Mouse (Mus musculus) kidney, embryonic 15.5 days (tissue): ENCODE measurements around the gene Cldn10. TPM values are rescaled to one million over a fixed set of nuclear protein-coding genes. Genes with fewer than 3 reads are reported as not detected.
A peak's percentile ranks its signal among the peaks of the same experiment; 100 is the strongest.

Experiments used
- ATAC-seq: fragments of 200-750 bp; cut with Nextera tagmentation; replicated peaks from 2 replicates; pipeline ENCODE4 v1.8.0; 2017; ENCODE audit warnings: moderate TSS enrichment; ENCODE audit not compliant: low FRiP score
- H3K27ac ChIP-seq: fragments of 300-500 bp; sonication (generic); 2 replicates; pipeline ENCODE4 v1.5.1; 2015; ENCODE audit warnings: mild to moderate bottlenecking, inconsistent platforms
- H3K27me3 ChIP-seq: fragments of 300-500 bp; sonication (generic); 2 replicates; pipeline ENCODE4 v1.6.1; 2015; ENCODE audit warnings: inconsistent platforms
- H3K36me3 ChIP-seq: fragments of 300-500 bp; sonication (generic); 2 replicates; pipeline ENCODE4 v1.6.1; 2015; ENCODE audit warnings: inconsistent platforms
- H3K4me1 ChIP-seq: fragments of 300-500 bp; sonication (generic); 2 replicates; pipeline ENCODE4 v1.6.1; 2015; ENCODE audit warnings: inconsistent platforms
- H3K4me2 ChIP-seq: fragments of 300-500 bp; sonication (generic); 2 replicates; pipeline ENCODE4 v1.6.1; 2015; ENCODE audit warnings: moderate library complexity, mild to moderate bottlenecking, inconsistent platforms
- H3K4me3 ChIP-seq: fragments of 300-500 bp; sonication (generic); replicated peaks from 2 replicates; pipeline ENCODE4 v1.5.1; 2015; ENCODE audit warnings: mild to moderate bottlenecking, inconsistent platforms
- H3K9ac ChIP-seq: fragments of 300-500 bp; sonication (generic); 2 replicates; pipeline ENCODE4 v1.6.1; 2015; ENCODE audit warnings: mild to moderate bottlenecking, inconsistent platforms
- H3K9me3 ChIP-seq: fragments of 300-500 bp; sonication (generic); replicated peaks from 2 replicates; pipeline ENCODE4 v1.6.1; 2016; ENCODE audit warnings: inconsistent platforms
- WGBS: fragments of 180-500 bp; shearing (Covaris S2); methylation state at CpG from one replicate; pipeline ENCODE4 v1.1.7; 2015; ENCODE audit warnings: mixed read lengths; 5-methylcytosine and 5-hydroxymethylcytosine counted together
- polyA plus RNA-seq: library from polyadenylated mRNA; unstranded; fragments of >200 nt; fragmentation: Nextera tagmentation; extraction: Ambion mirVana; gene quantifications from 2 replicates; pipeline ENCODE4 v1.2.1, GENCODE M21; 2015

Gene Cldn10
- polyA plus RNA-seq, 1 experiment from 2014 or later, result 22.8 TPM

- WGBS, result 75% methylated on average over 7 of the region's 7 CpGs
- no peak overlapping the region for H3K9ac ChIP-seq
- no peak for ATAC-seq
These were observed 21.8 kb upstream of the Cldn10 start for GRCm38 (mm10) chr14:118765951-118766350.

GRCm38 (mm10) chr14:118766368-118766767 is 21.3 kb upstream of the Cldn10 start:
- Histone ChIP-seq H3K36me3 (no peaks in the 10 kb centered on the region), H3K9me3 (no peaks in the 10 kb centered on the region), H3K4me2 (no peak overlapping the region), H3K27me3 (peaks cover 4% of the 10 kb centered on the region; the same call in 1 of the 2 replicates), H3K9ac (no peak overlapping the region), H3K4me3 (no peak overlapping the region), H3K27ac (no peak overlapping the region), H3K4me1 (0 out of 2 replicates have a peak, but pooled peaks cover 2% of the 10 kb centered on the region)
- 62% methylated on average over 5 of the region's 5 CpGs for WGBS
- ATAC-seq, result no peak

More at GRCm38 (mm10) chr14:118765951-118766350, 21.8 kb upstream of the Cldn10 start:
- H3K4me1 ChIP-seq, result 0 out of 2 replicates have a peak, but pooled peaks cover 2% of the 10 kb centered on the region
- H3K4me3 ChIP-seq, result no peak overlapping the region
- H3K36me3 ChIP-seq, result no peaks in the 10 kb centered on the region
- no peaks in the 10 kb centered on the region for H3K9me3 ChIP-seq
- peaks cover 4% of the 10 kb centered on the region; the same call in 1 of the 2 replicates for H3K27me3 ChIP-seq
- no peak overlapping the region for H3K4me2 ChIP-seq
- no peak overlapping the region for H3K27ac ChIP-seq

- Histone ChIP-seq H3K4me2 (no peak overlapping the region), H3K9me3 (no peaks in the 10 kb centered on the region), H3K27ac (no peak overlapping the region), H3K36me3 (no peaks in the 10 kb centered on the region), H3K9ac (no peak overlapping the region), H3K27me3 (peaks cover 4% of the 10 kb centered on the region; the same call in 1 of the 2 replicates), H3K4me3 (no peak overlapping the region), H3K4me1 (0 out of 2 replicates have a peak, but pooled peaks cover 2% of the 10 kb centered on the region)
- 31% methylated on average over 14 of the region's 14 CpGs for WGBS
- peak; percentile 86 for ATAC-seq
These were observed 19.9 kb upstream of the Cldn10 start for GRCm38 (mm10) chr14:118767673-118768353.

- Histone ChIP-seq H3K4me1 (0 out of 2 replicates have a peak, but pooled peaks cover 2% of the 10 kb centered on the region), H3K27me3 (peaks cover 4% of the 10 kb centered on the region; the same call in 1 of the 2 replicates), H3K9ac (no peak overlapping the region), H3K36me3 (no peaks in the 10 kb centered on the region), H3K9me3 (no peaks in the 10 kb centered on the region), H3K4me2 (no peak overlapping the region), H3K27ac (no peak overlapping the region), H3K4me3 (no peak overlapping the region)
- WGBS, result 49% methylated on average over 17 of the region's 17 CpGs
- ATAC-seq, result no peak; the same call in 1 of the 2 replicates
These were observed 19.4 kb upstream of the Cldn10 start for GRCm38 (mm10) chr14:118768354-118768713.

GRCm38 (mm10) chr14:118773668-118774067 is 14.0 kb upstream of the Cldn10 start:
- ATAC-seq, result no peak
- 94% methylated on average over 3 of the region's 3 CpGs for WGBS

GRCm38 (mm10) chr14:118774507-118775428 is 12.9 kb upstream of the Cldn10 start:
- Histone ChIP-seq H3K4me1 (no peaks in the 10 kb centered on the region), H3K9ac (no peak overlapping the region), H3K27me3 (no peaks in the 10 kb centered on the region), H3K27ac (no peak overlapping the region), H3K4me3 (no peak overlapping the region), H3K9me3 (no peaks in the 10 kb centered on the region), H3K36me3 (no peaks in the 10 kb centered on the region), H3K4me2 (no peak overlapping the region)
- ATAC-seq, result no peak; the same call in 1 of the 2 replicates
- WGBS, result 84% methylated on average over 12 of the region's 12 CpGs

More at GRCm38 (mm10) chr14:118773668-118774067, 14.0 kb upstream of the Cldn10 start:
- H3K4me1 ChIP-seq, result no peaks in the 10 kb centered on the region
- H3K27me3 ChIP-seq, result peaks cover 4% of the 10 kb centered on the region; the same call in 1 of the 2 replicates
- no peak overlapping the region for H3K9ac ChIP-seq
- no peak overlapping the region for H3K4me2 ChIP-seq
- H3K9me3 ChIP-seq, result no peaks in the 10 kb centered on the region
- H3K36me3 ChIP-seq, result no peaks in the 10 kb centered on the region
- H3K4me3 ChIP-seq, result no peak overlapping the region
- no peak overlapping the region for H3K27ac ChIP-seq

- Histone ChIP-seq H3K4me2 (no peak overlapping the region), H3K36me3 (no peaks in the 10 kb centered on the region), H3K9ac (no peak overlapping the region), H3K4me3 (no peak overlapping the region), H3K27me3 (no peaks in the 10 kb centered on the region), H3K4me1 (no peaks in the 10 kb centered on the region), H3K27ac (no peak overlapping the region), H3K9me3 (no peaks in the 10 kb centered on the region)
- 0 out of 2 replicates have a peak, but pooled peaks have one; percentile 44 for ATAC-seq
- 90% methylated on average over 1 of the region's 1 CpGs for WGBS
These were observed 12.2 kb upstream of the Cldn10 start for GRCm38 (mm10) chr14:118775554-118775953.

- ATAC-seq, result peak; percentile 15; the same call in 1 of the 2 replicates
- no peaks in the 10 kb centered on the region for H3K27me3 ChIP-seq
- 75% methylated on average over 2 of the region's 2 CpGs for WGBS
- H3K36me3 ChIP-seq, result no peaks in the 10 kb centered on the region
- H3K4me1 ChIP-seq, result no peaks in the 10 kb centered on the region
- H3K9me3 ChIP-seq, result no peaks in the 10 kb centered on the region
- H3K27ac ChIP-seq, result no peak overlapping the region
- H3K9ac ChIP-seq, result no peak overlapping the region
- H3K4me2 ChIP-seq, result no peak overlapping the region
- no peak overlapping the region for H3K4me3 ChIP-seq
These were observed 11.3 kb upstream of the Cldn10 start for GRCm38 (mm10) chr14:118776372-118776771.

- no peaks in the 10 kb centered on the region for H3K27me3 ChIP-seq
- no peaks in the 10 kb centered on the region for H3K36me3 ChIP-seq
- H3K4me2 ChIP-seq, result no peak overlapping the region
- no peak for ATAC-seq
- no peak overlapping the region for H3K27ac ChIP-seq
- no peak overlapping the region for H3K4me3 ChIP-seq
- H3K4me1 ChIP-seq, result no peaks in the 10 kb centered on the region
- no peak overlapping the region for H3K9ac ChIP-seq
- whole genome bisulfite sequencing, result 82% methylated on average over 4 of the region's 4 CpGs
- H3K9me3 ChIP-seq, result no peaks in the 10 kb centered on the region
These were observed 10.2 kb upstream of the Cldn10 start for GRCm38 (mm10) chr14:118777478-118777877.

- no peak for ATAC-seq
- 78% methylated on average over 7 of the region's 7 CpGs for WGBS
- Histone ChIP-seq H3K9ac (no peak overlapping the region), H3K4me1 (peaks cover 4% of the 10 kb centered on the region; the same call in 1 of the 2 replicates), H3K9me3 (no peaks in the 10 kb centered on the region), H3K4me2 (no peak overlapping the region), H3K4me3 (no peak overlapping the region), H3K36me3 (no peaks in the 10 kb centered on the region), H3K27ac (no peak overlapping the region), H3K27me3 (no peaks in the 10 kb centered on the region)
These were observed 6.1 kb upstream of the Cldn10 start for GRCm38 (mm10) chr14:118781601-118782000.

GRCm38 (mm10) chr14:118782241-118782640 is 5.5 kb upstream of the Cldn10 start:
- H3K4me1 ChIP-seq, result peaks cover 4% of the 10 kb centered on the region; the same call in 1 of the 2 replicates
- no peak overlapping the region for H3K9ac ChIP-seq
- no peaks in the 10 kb centered on the region for H3K9me3 ChIP-seq
- no peaks in the 10 kb centered on the region for H3K36me3 ChIP-seq
- no peak overlapping the region for H3K27ac ChIP-seq
- H3K4me3 ChIP-seq, result no peak overlapping the region
- no peaks in the 10 kb centered on the region for H3K27me3 ChIP-seq
- ATAC-seq, result no peak
- WGBS, result 49% methylated on average over 3 of the region's 3 CpGs
- no peak overlapping the region for H3K4me2 ChIP-seq
